Mouse (Mus musculus) ES-E14 (cell line): ENCODE measurements around the gene Ugt1a8. TPM values are rescaled to one million over a fixed set of nuclear protein-coding genes. Genes with fewer than 3 reads are reported as not detected.

ENCODE experiments used
- DNase-seq: peaks from one replicate; pipeline ENCODE4 v3.0.0-alpha.2; 2013; ENCODE audit warnings: low read depth, low spot score
- H3K27ac ChIP-seq: 2 replicates; pipeline ENCODE4 v1.5.1; 2012; ENCODE audit warnings: low read depth, mild to moderate bottlenecking, low read length, moderate library complexity, mixed read lengths; ENCODE audit not compliant: poor library complexity, insufficient read depth, severe bottlenecking
- H3K36me3 ChIP-seq: 2 replicates; pipeline ENCODE4 v1.6.1; 2012; ENCODE audit warnings: mild to moderate bottlenecking, low read length, moderate library complexity, mixed read lengths; ENCODE audit not compliant: control insufficient read depth, poor library complexity, insufficient read depth, severe bottlenecking
- H3K4me1 ChIP-seq, 2 experiments: fragments of 150-350 bp in 1 of 2; sonication (generic) in 1 of 2; 2 replicates each; pipeline ENCODE4 v1.6.1; 2012; ENCODE audit warnings: low read length in 2 of 2, mild to moderate bottlenecking in 1 of 2, mixed read lengths in 1 of 2; ENCODE audit not compliant: control insufficient read depth in 2 of 2, insufficient read depth in 2 of 2, poor library complexity in 1 of 2
- H3K4me3 ChIP-seq, 2 experiments: fragments of 150-350 bp in 1 of 2; sonication (generic) in 1 of 2; 2 replicates each; pipeline ENCODE4 v1.5.1; 2012; ENCODE audit warnings: low read length in 2 of 2, low read depth in 1 of 2, mild to moderate bottlenecking in 1 of 2, mixed read lengths in 1 of 2; ENCODE audit not compliant: insufficient read depth in 1 of 2, poor library complexity in 1 of 2, severe bottlenecking in 1 of 2
- H3K9ac ChIP-seq: 2 replicates; pipeline ENCODE4 v1.6.1; 2012; ENCODE audit warnings: low read depth, mild to moderate bottlenecking, low read length, mixed read lengths; ENCODE audit not compliant: poor library complexity, insufficient read depth, severe bottlenecking
- H3K9me3 ChIP-seq: fragments of 150-350 bp; sonication (generic); 2 replicates; pipeline ENCODE4 v1.6.1; 2012; ENCODE audit warnings: low read depth, mild to moderate bottlenecking, low read length; ENCODE audit not compliant: control insufficient read depth, insufficient read depth
- CHD2 ChIP-seq: IDR thresholded peaks from 2 replicates; pipeline ENCODE4 v1.6.1; 2014; ENCODE audit warnings: mild to moderate bottlenecking, low read depth, low read length, inconsistent platforms
- HCFC1 ChIP-seq: IDR thresholded peaks from 2 replicates; pipeline ENCODE4 v1.6.1; 2012; ENCODE audit warnings: low read length, inconsistent platforms, borderline replicate concordance; ENCODE audit not compliant: insufficient read depth
- MAFK ChIP-seq: IDR thresholded peaks from 2 replicates; pipeline ENCODE4 v1.6.1; 2014; ENCODE audit warnings: mild to moderate bottlenecking, low read depth, low read length, inconsistent platforms; ENCODE audit not compliant: insufficient read depth
- ZC3H11A ChIP-seq: IDR thresholded peaks from 2 replicates; pipeline ENCODE4 v1.6.1; 2012; ENCODE audit warnings: low read depth, mild to moderate bottlenecking, inconsistent platforms, low read length, borderline replicate concordance
- ZNF384 ChIP-seq: IDR thresholded peaks from 2 replicates; pipeline ENCODE4 v1.6.1; 2012; ENCODE audit warnings: low read depth, low read length, inconsistent platforms
- in situ Hi-C, 2 experiments: fragments of 600-800 bp; cut with MboI; formaldehyde crosslinking; loops; one replicate each; pipeline ENCODE4 v1.15.1; 2025; ENCODE audit warnings: low sequenced_read_pairs in 2 of 2, inconsistent platforms in 1 of 2; ENCODE audit not compliant: unreplicated experiment in 2 of 2
- total RNA-seq: library from RNA; depleted of rRNA; stranded (reverse); fragments of 300-350 nt; gene quantifications from 2 replicates; pipeline ENCODE4 v1.2.3, GENCODE M21; 2012

Gene Ugt1a8
- total RNA-seq, 1 experiment = not detected

- Histone ChIP-seq H3K36me3 (peaks cover 36% of the 10 kb centered on the region), H3K4me3 (no peak overlapping the region), H3K9me3 (no peaks in the 10 kb centered on the region), H3K9ac (no peak overlapping the region), H3K4me1 (peaks cover 3 to 4% of the 10 kb centered on the region in 2 experiments; a peak in 2 of 4 replicates), H3K27ac (no peak overlapping the region)
- no peak for DNase-seq
- in situ Hi-C loops = no loop called here
- TF ChIP-seq ZC3H11A (no peak), CHD2 (no peak), HCFC1 (no peak), ZNF384 (no peak), MAFK (no peak)
Observed at GRCm38 (mm10) chr1:88260604-88261377, 173.2 kb downstream of the Ugt1a8 start.

GRCm38 (mm10) chr1:88261706-88262105 lies 174.1 kb downstream of the Ugt1a8 start:
- TF ChIP-seq HCFC1 (no peak), ZC3H11A (no peak)
- Histone ChIP-seq H3K4me3 (no peak overlapping the region), H3K27ac (no peak overlapping the region), H3K9ac (no peak overlapping the region), H3K36me3 (peaks cover 45% of the 10 kb centered on the region), H3K4me1 (peaks cover 3 to 4% of the 10 kb centered on the region in 2 experiments; a peak in 2 of 4 replicates), H3K9me3 (peaks cover 3% of the 10 kb centered on the region; the same call in 1 of the 2 replicates)
- in situ Hi-C loops = no loop called here
- no peak for DNase-seq

- H3K27ac ChIP-seq = no peak overlapping the region
- no peak overlapping the region for H3K4me3 ChIP-seq
- in situ Hi-C loops = no loop called here
- H3K9ac ChIP-seq = no peak overlapping the region
- peaks cover 50% of the 10 kb centered on the region for H3K36me3 ChIP-seq
- no peak for DNase-seq
- peaks cover 3 to 4% of the 10 kb centered on the region in 2 experiments; a peak in 2 of 4 replicates for H3K4me1 ChIP-seq
- TF ChIP-seq ZC3H11A (no peak), MAFK (no peak), CHD2 (no peak; the same call in 1 of the 2 replicates), ZNF384 (no peak), HCFC1 (no peak)
- H3K9me3 ChIP-seq = peaks cover 3% of the 10 kb centered on the region; the same call in 1 of the 2 replicates
Observed at GRCm38 (mm10) chr1:88262255-88262654, 174.6 kb downstream of the Ugt1a8 start.

GRCm38 (mm10) chr1:88262961-88263360 lies 175.3 kb downstream of the Ugt1a8 start:
- Histone ChIP-seq H3K4me1 (peaks cover 3 to 4% of the 10 kb centered on the region in 2 experiments; a peak in 2 of 4 replicates), H3K27ac (no peak overlapping the region), H3K9me3 (peaks cover 3% of the 10 kb centered on the region; the same call in 1 of the 2 replicates), H3K4me3 (no peak overlapping the region), H3K9ac (no peak overlapping the region), H3K36me3 (peaks cover 56% of the 10 kb centered on the region)
- DNase-seq = no peak
- TF ChIP-seq ZNF384 = no peak
- TF ChIP-seq MAFK = no peak
- no peak for TF ChIP-seq CHD2
- TF ChIP-seq ZC3H11A = no peak
- TF ChIP-seq HCFC1 = no peak
- in situ Hi-C loops = no loop called here
